Mouse (Mus musculus) midbrain, embryonic 16.5 days (tissue): ENCODE results near the gene Slc7a4. TPM values are rescaled to one million over a fixed set of nuclear protein-coding genes. Genes with fewer than 3 reads are reported as not detected.

Experiments
- ATAC-seq: fragments of 200-750 bp; cut with Nextera tagmentation; 2 replicates; pipeline ENCODE4 v1.8.0; 2017; ENCODE audit warnings: moderate TSS enrichment
- H3K27ac ChIP-seq: fragments of 300-500 bp; sonication (generic); 2 replicates; pipeline ENCODE4 v1.5.1; 2014; ENCODE audit warnings: mild to moderate bottlenecking, low read length, mixed read lengths
- H3K27me3 ChIP-seq: fragments of 300-500 bp; sonication (generic); 2 replicates; pipeline ENCODE4 v1.6.1; 2014; ENCODE audit warnings: low read depth, low read length, mixed read lengths; ENCODE audit not compliant: control insufficient read depth, insufficient read depth
- H3K36me3 ChIP-seq: fragments of 300-500 bp; sonication (generic); 2 replicates; pipeline ENCODE4 v1.6.1; 2014; ENCODE audit warnings: mild to moderate bottlenecking, low read length, moderate library complexity, mixed read lengths; ENCODE audit not compliant: control insufficient read depth, insufficient read depth
- H3K4me1 ChIP-seq: fragments of 300-500 bp; sonication (generic); 2 replicates; pipeline ENCODE4 v1.6.1; 2014; ENCODE audit warnings: mild to moderate bottlenecking, low read length, mixed read lengths; ENCODE audit not compliant: control insufficient read depth, insufficient read depth
- H3K4me2 ChIP-seq: fragments of 300-500 bp; sonication (generic); 2 replicates; pipeline ENCODE4 v1.6.1; 2014; ENCODE audit warnings: mild to moderate bottlenecking, low read length, mixed read lengths
- H3K4me3 ChIP-seq: fragments of 300-500 bp; sonication (generic); 2 replicates; pipeline ENCODE4 v1.5.1; 2014; ENCODE audit warnings: low read depth, mild to moderate bottlenecking, low read length, moderate library complexity, mixed read lengths
- H3K9ac ChIP-seq: fragments of 300-500 bp; sonication (generic); 2 replicates; pipeline ENCODE4 v1.6.1; 2014; ENCODE audit warnings: low read depth, low read length, mixed read lengths
- H3K9me3 ChIP-seq: fragments of 300-500 bp; sonication (generic); replicated peaks from 2 replicates; pipeline ENCODE4 v1.6.1; 2014; ENCODE audit warnings: mild to moderate bottlenecking, low read length, mixed read lengths; ENCODE audit not compliant: control insufficient read depth, poor library complexity, severe bottlenecking
- WGBS: fragments of 180-500 bp; shearing (Covaris S2); extraction: QIAGEN DNeasy Blood & Tissue Kit; methylation state at CpG from one replicate; pipeline ENCODE4 v1.1.7; 2014; 5-methylcytosine and 5-hydroxymethylcytosine counted together
- polyA plus RNA-seq: library from polyadenylated mRNA; unstranded; fragments of >200 nt; fragmentation: Nextera tagmentation; extraction: Ambion mirVana; gene quantifications from 2 replicates; pipeline ENCODE4 v1.2.1, GENCODE M21; 2015

Gene Slc7a4
- polyA plus RNA-seq, 1 experiment from 2014 or later = 49.5 TPM

- no peak overlapping the region for H3K4me3 ChIP-seq
- no peak overlapping the region for H3K27ac ChIP-seq
- peaks cover 8% of the 10 kb centered on the region; the same call in 1 of the 2 replicates for H3K4me1 ChIP-seq
- no peak overlapping the region for H3K4me2 ChIP-seq
- no peaks in the 10 kb centered on the region for H3K9me3 ChIP-seq
- no peaks in the 10 kb centered on the region for H3K36me3 ChIP-seq
- no peak for ATAC-seq
- no peaks in the 10 kb centered on the region; the same call in 1 of the 2 replicates for H3K27me3 ChIP-seq
- WGBS = 32% methylated on average over 4 of the region's 4 CpGs
- H3K9ac ChIP-seq = no peak overlapping the region
These were observed 16.8 kb downstream of the Slc7a4 start for GRCm38 (mm10) chr16:17566186-17566585.

GRCm38 (mm10) chr16:17564771-17565170 is 18.2 kb downstream of the Slc7a4 start:
- no peaks in the 10 kb centered on the region; the same call in 1 of the 2 replicates for H3K27me3 ChIP-seq
- H3K27ac ChIP-seq = no peak overlapping the region
- WGBS = 71% methylated on average over 3 of the region's 3 CpGs
- H3K4me2 ChIP-seq = no peak overlapping the region
- H3K36me3 ChIP-seq = no peaks in the 10 kb centered on the region
- no peak overlapping the region for H3K9ac ChIP-seq
- no peak overlapping the region for H3K4me3 ChIP-seq
- no peaks in the 10 kb centered on the region for H3K9me3 ChIP-seq
- peaks cover 10% of the 10 kb centered on the region for H3K4me1 ChIP-seq
- ATAC-seq = no peak

GRCm38 (mm10) chr16:17564221-17564620 is 18.8 kb downstream of the Slc7a4 start:
- Histone ChIP-seq H3K4me2 (no peak overlapping the region), H3K9me3 (no peaks in the 10 kb centered on the region), H3K9ac (no peak overlapping the region), H3K27ac (no peak overlapping the region), H3K4me1 (peaks cover 10% of the 10 kb centered on the region), H3K4me3 (no peak overlapping the region), H3K36me3 (no peaks in the 10 kb centered on the region), H3K27me3 (no peaks in the 10 kb centered on the region; the same call in 1 of the 2 replicates)
- no peak for ATAC-seq
- 90% methylated on average over 2 of the region's 2 CpGs for WGBS

GRCm38 (mm10) chr16:17563580-17563979 is 19.4 kb downstream of the Slc7a4 start:
- Histone ChIP-seq H3K9ac (no peak overlapping the region), H3K4me1 (peaks cover 15% of the 10 kb centered on the region), H3K36me3 (no peaks in the 10 kb centered on the region), H3K4me3 (no peak overlapping the region), H3K4me2 (no peak overlapping the region), H3K27me3 (no peaks in the 10 kb centered on the region; the same call in 1 of the 2 replicates), H3K27ac (no peak overlapping the region), H3K9me3 (no peaks in the 10 kb centered on the region)
- WGBS = 33% methylated on average over 1 of the region's 1 CpGs
- no peak for ATAC-seq

GRCm38 (mm10) chr16:17561751-17562208 is 21.2 kb downstream of the Slc7a4 start, which contains the start of gene P2rx6:
Gene P2rx6 (plus strand): TSS chr16:17561885.
- peak; percentile 22 for ATAC-seq
- peak within 1 kb of the TSS; percentile 16; the same call in 1 of the 2 replicates for H3K9ac ChIP-seq

GRCm38 (mm10) chr16:17561128-17561750 is 21.8 kb downstream of the Slc7a4 start, which contains the start of gene Lrrc74b:
Gene Lrrc74b (minus strand): TSS chr16:17561247.
- H3K4me1 ChIP-seq = peaks cover 18% of the 10 kb centered on the region
- peak; percentile 77 for ATAC-seq
- peak within 1 kb of the TSS; percentile 19; the same call in 1 of the 2 replicates for H3K4me3 ChIP-seq
- peak within 1 kb of the TSS; percentile 16; the same call in 1 of the 2 replicates for H3K9ac ChIP-seq
- H3K36me3 ChIP-seq = no peaks in the 10 kb centered on the region
- H3K4me2 ChIP-seq = peak within 1 kb of the TSS; percentile 44
- peak within 1 kb of the TSS; percentile 38 for H3K27ac ChIP-seq
- no peaks in the 10 kb centered on the region; the same call in 1 of the 2 replicates for H3K27me3 ChIP-seq
- H3K9me3 ChIP-seq = no peaks in the 10 kb centered on the region
- WGBS = under 1% methylated on average over 22 of the region's 22 CpGs

More at GRCm38 (mm10) chr16:17561751-17562208, 21.2 kb downstream of the Slc7a4 start, which contains the start of gene P2rx6:
- H3K4me1 ChIP-seq = peaks cover 18% of the 10 kb centered on the region
- no peaks in the 10 kb centered on the region; the same call in 1 of the 2 replicates for H3K27me3 ChIP-seq
- H3K4me2 ChIP-seq = peak within 1 kb of the TSS; percentile 44
- H3K4me3 ChIP-seq = peak within 1 kb of the TSS; percentile 19; the same call in 1 of the 2 replicates
- no peaks in the 10 kb centered on the region for H3K9me3 ChIP-seq
- 3% methylated on average over 10 of the region's 10 CpGs for WGBS
- H3K36me3 ChIP-seq = no peaks in the 10 kb centered on the region
- H3K27ac ChIP-seq = peak within 1 kb of the TSS; percentile 38

GRCm38 (mm10) chr16:17559396-17560027 is 23.5 kb downstream of the Slc7a4 start:
- H3K4me1 ChIP-seq = peaks cover 18% of the 10 kb centered on the region
- no peak overlapping the region for H3K27ac ChIP-seq
- no peak overlapping the region for H3K9ac ChIP-seq
- H3K9me3 ChIP-seq = no peaks in the 10 kb centered on the region
- no peaks in the 10 kb centered on the region; the same call in 1 of the 2 replicates for H3K27me3 ChIP-seq
- H3K36me3 ChIP-seq = no peaks in the 10 kb centered on the region
- H3K4me2 ChIP-seq = peak overlapping the region; percentile 25; the same call in 1 of the 2 replicates
- no peak for ATAC-seq
- 69% methylated on average over 9 of the region's 9 CpGs for WGBS
- H3K4me3 ChIP-seq = no peak overlapping the region

- Histone ChIP-seq H3K4me2 (peak overlapping the region; percentile 25; the same call in 1 of the 2 replicates), H3K4me1 (peaks cover 24% of the 10 kb centered on the region), H3K36me3 (no peaks in the 10 kb centered on the region), H3K9me3 (no peaks in the 10 kb centered on the region), H3K27me3 (no peaks in the 10 kb centered on the region; the same call in 1 of the 2 replicates), H3K27ac (no peak overlapping the region), H3K9ac (no peak overlapping the region), H3K4me3 (no peak overlapping the region)
- WGBS = 4% methylated on average over 5 of the region's 5 CpGs
- ATAC-seq = no peak; the same call in 1 of the 2 replicates
These were observed 24.2 kb downstream of the Slc7a4 start for GRCm38 (mm10) chr16:17558811-17559210.
